In genomic region chr11:70322528-70322927, GRCm38 (mm10) we compare ENCODE assay signal across 11 mouse cellular contexts. TPM values are rescaled to one million over a fixed set of nuclear protein-coding genes. Genes with fewer than 3 reads are reported as not detected.
DNase-seq lines count a peak whose midpoint lies in the region; ATAC-seq and TF ChIP-seq lines count a peak whose summit lies in the region.
"Had no signal": no experiment of that assay in that cellular context is flagged by ENCODE, and none has a peak within 500 bp of the region (broad histone marks: within the 10 kb centered on the region; RNA-seq: fewer than 3 reads in every experiment).

Alox12e (minus strand) TSS chr11:70322628.

- no peak for TF ChIP-seq EP300 in stomach, postnatal 0 days (optimal IDR thresholded peaks at IDR 0.05)

- peak within 1 kb of the TSS; percentile 45 for H3K4me2 ChIP-seq in heart, embryonic 13.5 days
- H3K4me2 ChIP-seq in stomach, embryonic 14.5 days (replicated peaks; ENCODE audit: low read depth, low read length), result 0 out of 2 replicates have a peak within 1 kb of the TSS, but pooled peaks have one; percentile 12
- H3K4me2 ChIP-seq in stomach, postnatal 0 days (replicated peaks; ENCODE audit: low read depth), result no peak within 1 kb of the TSS; the same call in 1 of the 2 replicates
- H3K4me2 ChIP-seq in intestine, postnatal 0 days (replicated peaks; ENCODE audit: low read depth), result peak within 1 kb of the TSS; percentile 21; the same call in 1 of the 2 replicates

- H3K4me1 ChIP-seq in heart, embryonic 13.5 days, result peaks cover 3% of the 10 kb centered on the region; the same call in 1 of the 2 replicates
- no peaks in the 10 kb centered on the region for H3K4me1 ChIP-seq in stomach, embryonic 14.5 days (ENCODE audit: control insufficient read depth, insufficient read depth, low read length)
- H3K4me1 ChIP-seq in stomach, postnatal 0 days (replicated peaks; ENCODE audit: control insufficient read depth, insufficient read depth), result no peaks in the 10 kb centered on the region
- H3K4me1 ChIP-seq in intestine, postnatal 0 days (replicated peaks; ENCODE audit: control insufficient read depth, insufficient read depth, low read length), result no peaks in the 10 kb centered on the region
- no peaks in the 10 kb centered on the region for H3K4me1 ChIP-seq in small intestine, adult 2 months (ENCODE audit: control insufficient read depth, insufficient read depth, insufficient read length, low read length)

- no peak for DNase-seq in heart, adult 9 months (ENCODE audit: low spot score in 2 of 2)
- DNase-seq in stomach, postnatal 0 days (ENCODE audit: low spot score), result no peak
- DNase-seq in yolk sac, embryonic 10.5 days (ENCODE audit: low spot score), result no peak
- no peak for DNase-seq in gastrocnemius, postnatal 4 days (ENCODE audit: low spot score in 2 of 2)
- DNase-seq: cerebellum, adult 9-10 months; kidney, adult 18-20 months had no signal

- H3K27ac ChIP-seq in heart, embryonic 13.5 days (replicated peaks), result no peak within 1 kb of the TSS
- no peak within 1 kb of the TSS for H3K27ac ChIP-seq in stomach, embryonic 14.5 days (ENCODE audit: low read length)
- no peak within 1 kb of the TSS for H3K27ac ChIP-seq in stomach, postnatal 0 days (replicated peaks)
- no peak within 1 kb of the TSS for H3K27ac ChIP-seq in intestine, postnatal 0 days (ENCODE audit: low read depth, low read length)
- H3K27ac ChIP-seq in small intestine, adult 2 months (ENCODE audit: insufficient read depth, low read depth, low read length), result no peak within 1 kb of the TSS

- no peak for TF ChIP-seq POLR2A in small intestine, adult 2 months (IDR thresholded peaks at IDR 0.05; ENCODE audit: low read depth, low read length)

- H3K9ac ChIP-seq in heart, embryonic 13.5 days, result no peak within 1 kb of the TSS
- no peak within 1 kb of the TSS for H3K9ac ChIP-seq in stomach, embryonic 14.5 days (replicated peaks; ENCODE audit: low read depth, low read length)
- H3K9ac ChIP-seq in stomach, postnatal 0 days (ENCODE audit: low read length), result no peak within 1 kb of the TSS
- H3K9ac ChIP-seq in intestine, postnatal 0 days (ENCODE audit: low read depth, low read length), result no peak within 1 kb of the TSS

- peaks cover 86% of the 10 kb centered on the region for H3K27me3 ChIP-seq in heart, embryonic 13.5 days (replicated peaks)
- H3K27me3 ChIP-seq in stomach, embryonic 14.5 days (ENCODE audit: control insufficient read depth, insufficient read depth, low read length), result peaks cover 21% of the 10 kb centered on the region
- H3K27me3 ChIP-seq in stomach, postnatal 0 days (ENCODE audit: control insufficient read depth, insufficient read depth, low read length), result peaks cover 2% of the 10 kb centered on the region; the same call in 1 of the 2 replicates
- peaks cover 26% of the 10 kb centered on the region for H3K27me3 ChIP-seq in intestine, postnatal 0 days (replicated peaks; ENCODE audit: control insufficient read depth, insufficient read depth, low read length)
- peaks cover 26% of the 10 kb centered on the region for H3K27me3 ChIP-seq in small intestine, adult 2 months (ENCODE audit: control insufficient read depth, insufficient read depth, low read length)

- H3K4me3 ChIP-seq in heart, embryonic 13.5 days, result peak within 1 kb of the TSS; percentile 12; the same call in 1 of the 2 replicates
- H3K4me3 ChIP-seq in stomach, embryonic 14.5 days (ENCODE audit: low read depth, low read length), result no peak within 1 kb of the TSS
- no peak within 1 kb of the TSS for H3K4me3 ChIP-seq in stomach, postnatal 0 days (ENCODE audit: low read depth, low read length)
- H3K4me3 ChIP-seq in intestine, postnatal 0 days (ENCODE audit: low read depth, low read length), result no peak within 1 kb of the TSS
- H3K4me3 ChIP-seq in small intestine, adult 2 months (ENCODE audit: low read depth, low read length), result peak within 1 kb of the TSS; percentile 2; the same call in 1 of the 2 replicates

- ATAC-seq in heart, embryonic 13.5 days (ENCODE audit: extremely low read depth, insufficient number of reproducible peaks, low FRiP score, low TSS enrichment), result no peak
- ATAC-seq in stomach, embryonic 14.5 days (ENCODE audit: insufficient number of reproducible peaks, insufficient read depth, low FRiP score, low read depth), result no peak
- ATAC-seq in stomach, postnatal 0 days (ENCODE audit: low FRiP score, low TSS enrichment), result no peak
- ATAC-seq in intestine, postnatal 0 days, result no peak

- no peaks in the 10 kb centered on the region for H3K9me3 ChIP-seq in heart, embryonic 13.5 days
- H3K9me3 ChIP-seq in stomach, embryonic 14.5 days (ENCODE audit: control insufficient read depth, low read depth, low read length), result no peaks in the 10 kb centered on the region
- no peaks in the 10 kb centered on the region for H3K9me3 ChIP-seq in stomach, postnatal 0 days (ENCODE audit: control insufficient read depth, low read length)
- no peaks in the 10 kb centered on the region for H3K9me3 ChIP-seq in intestine, postnatal 0 days (ENCODE audit: control insufficient read depth)

- no peaks in the 10 kb centered on the region for H3K36me3 ChIP-seq in heart, embryonic 13.5 days
- H3K36me3 ChIP-seq in stomach, embryonic 14.5 days (ENCODE audit: control insufficient read depth, insufficient read depth, low read length), result no peaks in the 10 kb centered on the region
- H3K36me3 ChIP-seq in stomach, postnatal 0 days (ENCODE audit: control insufficient read depth, insufficient read depth, low read length), result no peaks in the 10 kb centered on the region
- H3K36me3 ChIP-seq in intestine, postnatal 0 days (ENCODE audit: control insufficient read depth, insufficient read depth), result no peaks in the 10 kb centered on the region
- no peaks in the 10 kb centered on the region for H3K36me3 ChIP-seq in small intestine, adult 2 months (ENCODE audit: control insufficient read depth, insufficient read depth, low read length)

- 32% methylated on average over 7 of the region's 7 CpGs for WGBS in heart, embryonic 13.5 days
- 24% methylated on average over 7 of the region's 7 CpGs for WGBS in stomach, embryonic 14.5 days
- WGBS in stomach, postnatal 0 days, result 24% methylated on average over 7 of the region's 7 CpGs
- whole genome bisulfite sequencing in intestine, postnatal 0 days, result 25% methylated on average over 7 of the region's 7 CpGs
- WGBS in small intestine, adult 2 months, result 18% methylated on average over 7 of the region's 7 CpGs

- TF ChIP-seq CTCF in stomach, postnatal 0 days (IDR thresholded peaks at IDR 0.05; ENCODE audit: low read depth), result no peak
- TF ChIP-seq CTCF in intestine, postnatal 0 days (IDR thresholded peaks at IDR 0.05; ENCODE audit: low read depth), result no peak
- TF ChIP-seq CTCF in small intestine, adult 2 months (IDR thresholded peaks at IDR 0.05; ENCODE audit: extremely low read depth, insufficient read length, insufficient replicate concordance, low read depth, low read length), result no peak

RNA-seq across cellular contexts. Expression of gene Alox12e, which starts in this region (rescaled TPM):
- not detected in 2 replicates for polyA plus RNA-seq in heart, embryonic 13.5 days (2015; fragmentation: Nextera tagmentation; extraction: Ambion mirVana)
- not detected in 2 replicates for polyA plus RNA-seq in stomach, embryonic 14.5 days (2014; fragmentation: Nextera tagmentation; extraction: Ambion mirVana)
- polyA plus RNA-seq in stomach, postnatal 0 days (2015; fragmentation: Nextera tagmentation; extraction: Ambion mirVana), result 0.05 and 0.17 TPM in 2 replicates
- 0.07 TPM in 1 of 2 replicates, not detected in the other for polyA plus RNA-seq in intestine, postnatal 0 days (2015; fragmentation: Nextera tagmentation; extraction: Ambion mirVana)
- 0.24 and 0.51 TPM in 2 replicates for polyA plus RNA-seq in small intestine, adult 2 months (2012; rRNA removed)
- total RNA-seq in gastrocnemius, postnatal 4 days (2021), result under 1 TPM in 1 of 2 experiments, not detected in 1; 0.13 TPM
- total RNA-seq: megakaryocyte-erythroid progenitor cell, adult 5-6 weeks had no signal

Comparison
In these comparisons a context has a peak if more than half of its experiments do, and no peak if none do; other contexts are left out.
1. H3K4me3 ChIP-seq: peak in heart, embryonic 13.5 days (single experiment) and small intestine, adult 2 months (single experiment); none in stomach, embryonic 14.5 days (single experiment), stomach, postnatal 0 days (single experiment) and intestine, postnatal 0 days (single experiment).